Mouse (Mus musculus) hindbrain, embryonic 14.5 days (tissue): ENCODE results near the gene Nsun5. TPM values are rescaled to one million over a fixed set of nuclear protein-coding genes. Genes with fewer than 3 reads are reported as not detected.

Experiments
- ATAC-seq: fragments of 200-750 bp; cut with Nextera tagmentation; 2 replicates; pipeline ENCODE4 v1.8.0; 2017; ENCODE audit warnings: moderate number of reproducible peaks, mild to moderate bottlenecking, moderate TSS enrichment, moderate library complexity; ENCODE audit not compliant: low FRiP score
- DNase-seq: peaks from one replicate; pipeline ENCODE4 v3.0.0-alpha.2; 2015; ENCODE audit warnings: low spot score
- H3K27ac ChIP-seq: fragments of 300-500 bp; sonication (generic); 2 replicates; pipeline ENCODE4 v1.5.1; 2014; ENCODE audit warnings: mild to moderate bottlenecking, moderate library complexity
- H3K27me3 ChIP-seq: fragments of 300-500 bp; sonication (generic); 2 replicates; pipeline ENCODE4 v1.6.1; 2014; ENCODE audit warnings: mild to moderate bottlenecking, low read length, mixed read lengths; ENCODE audit not compliant: control insufficient read depth, insufficient read depth
- H3K36me3 ChIP-seq: fragments of 300-500 bp; sonication (generic); replicated peaks from 2 replicates; pipeline ENCODE4 v1.6.1; 2014; ENCODE audit not compliant: control insufficient read depth, insufficient read depth
- H3K4me1 ChIP-seq: fragments of 300-500 bp; sonication (generic); replicated peaks from 2 replicates; pipeline ENCODE4 v1.6.1; 2014; ENCODE audit warnings: antibody characterized with exemption, low read length, mixed read lengths; ENCODE audit not compliant: control insufficient read depth, insufficient read depth
- H3K4me2 ChIP-seq: fragments of 300-500 bp; sonication (generic); replicated peaks from 2 replicates; pipeline ENCODE4 v1.6.1; 2014; ENCODE audit warnings: mild to moderate bottlenecking, moderate library complexity
- H3K4me3 ChIP-seq: fragments of 300-500 bp; sonication (generic); replicated peaks from 2 replicates; pipeline ENCODE4 v1.5.1; 2014; ENCODE audit warnings: mild to moderate bottlenecking, low read length
- H3K9ac ChIP-seq: fragments of 300-500 bp; sonication (generic); 2 replicates; pipeline ENCODE4 v1.6.1; 2014
- H3K9me3 ChIP-seq: fragments of 300-500 bp; sonication (generic); 2 replicates; pipeline ENCODE4 v1.6.1; 2016; ENCODE audit warnings: low read length; ENCODE audit not compliant: control insufficient read depth
- WGBS: fragments of 180-500 bp; shearing (Covaris S2); extraction: QIAGEN DNeasy Blood & Tissue Kit; methylation state at CpG from one replicate; pipeline ENCODE4 v1.1.7; 2014; 5-methylcytosine and 5-hydroxymethylcytosine counted together
- polyA plus RNA-seq: library from polyadenylated mRNA; unstranded; fragments of >200 nt; fragmentation: Nextera tagmentation; extraction: Ambion mirVana; gene quantifications from 2 replicates; pipeline ENCODE4 v1.2.1, GENCODE M21; 2014

The Nsun5 gene
- polyA plus RNA-seq, 1 experiment from 2014 or later, result 21.1 TPM

GRCm38 (mm10) chr5:135383771-135384170 lies 14.0 kb downstream of the Nsun5 start:
- H3K36me3 ChIP-seq, result peaks cover 97% of the 10 kb centered on the region
- no peak overlapping the region for H3K27ac ChIP-seq
- H3K4me3 ChIP-seq, result no peak overlapping the region
- 89% methylated on average over 10 of the region's 10 CpGs for WGBS
- no peak overlapping the region for H3K4me2 ChIP-seq
- DNase-seq (no peak), ATAC-seq (no peak)
- H3K9me3 ChIP-seq, result no peaks in the 10 kb centered on the region
- no peak overlapping the region for H3K9ac ChIP-seq
- no peaks in the 10 kb centered on the region for H3K4me1 ChIP-seq
- H3K27me3 ChIP-seq, result no peaks in the 10 kb centered on the region

- ATAC-seq, result peak; percentile 89
- H3K36me3 ChIP-seq, result peaks cover 29% of the 10 kb centered on the region
- under 1% methylated on average over 98 of the region's 110 CpGs for WGBS
- peaks cover 10% of the 10 kb centered on the region for H3K4me1 ChIP-seq
- H3K27ac ChIP-seq, result peak within 1 kb of the TSS; percentile 63
- peak within 1 kb of the TSS; percentile 89 for H3K4me3 ChIP-seq
- no peaks in the 10 kb centered on the region for H3K9me3 ChIP-seq
- H3K4me2 ChIP-seq, result peak within 1 kb of the TSS; percentile 71
- no peaks in the 10 kb centered on the region for H3K27me3 ChIP-seq
- peak within 1 kb of the TSS; percentile 95 for H3K9ac ChIP-seq
- peak; percentile 92 for DNase-seq
Measured at GRCm38 (mm10) chr5:135394004-135394823, 24.5 kb downstream of the Nsun5 start, which contains the start of gene Pom121. Gene Pom121, minus strand, starts transcription at chr5:135394546.

- Histone ChIP-seq H3K9ac (no peak overlapping the region), H3K36me3 (peaks cover 14% of the 10 kb centered on the region), H3K27ac (no peak overlapping the region), H3K4me2 (no peak overlapping the region), H3K9me3 (no peaks in the 10 kb centered on the region), H3K27me3 (no peaks in the 10 kb centered on the region), H3K4me3 (no peak overlapping the region), H3K4me1 (peaks cover 10% of the 10 kb centered on the region)
- 60% methylated on average over 5 of the region's 5 CpGs for WGBS
- no peak for ATAC-seq
- peak; percentile 52 for DNase-seq
Measured at GRCm38 (mm10) chr5:135395826-135396225, 26.1 kb downstream of the Nsun5 start.

GRCm38 (mm10) chr5:135399382-135399781 lies 29.6 kb downstream of the Nsun5 start:
- no peak for ATAC-seq
- DNase-seq, result no peak
- Histone ChIP-seq H3K36me3 (no peaks in the 10 kb centered on the region), H3K4me3 (no peak overlapping the region), H3K27ac (no peak overlapping the region), H3K9me3 (no peaks in the 10 kb centered on the region), H3K9ac (no peak overlapping the region), H3K4me2 (no peak overlapping the region), H3K27me3 (no peaks in the 10 kb centered on the region), H3K4me1 (no peaks in the 10 kb centered on the region)
- 76% methylated on average over 6 of the region's 6 CpGs for WGBS

- H3K9me3 ChIP-seq, result no peaks in the 10 kb centered on the region
- H3K36me3 ChIP-seq, result no peaks in the 10 kb centered on the region
- no peak overlapping the region for H3K4me3 ChIP-seq
- ATAC-seq (peak; percentile 57; the same call in 1 of the 2 replicates), DNase-seq (peak; percentile 91)
- no peaks in the 10 kb centered on the region for H3K4me1 ChIP-seq
- H3K27me3 ChIP-seq, result no peaks in the 10 kb centered on the region
- H3K9ac ChIP-seq, result no peak overlapping the region
- no peak overlapping the region for H3K27ac ChIP-seq
- no peak overlapping the region for H3K4me2 ChIP-seq
- 13% methylated on average over 2 of the region's 2 CpGs for WGBS
Measured at GRCm38 (mm10) chr5:135400244-135400643, 30.5 kb downstream of the Nsun5 start.

- Histone ChIP-seq H3K36me3 (peaks cover 4% of the 10 kb centered on the region), H3K27me3 (no peaks in the 10 kb centered on the region), H3K4me2 (peak overlapping the region; percentile 37), H3K9me3 (no peaks in the 10 kb centered on the region), H3K4me1 (no peaks in the 10 kb centered on the region), H3K9ac (no peak overlapping the region), H3K27ac (no peak overlapping the region), H3K4me3 (no peak overlapping the region)
- 31% methylated on average over 20 of the region's 20 CpGs for WGBS
- DNase-seq, result peak; percentile 71
- ATAC-seq, result peak; percentile 83
Measured at GRCm38 (mm10) chr5:135404623-135405022, 34.9 kb downstream of the Nsun5 start.

GRCm38 (mm10) chr5:135405437-135405836 lies 35.7 kb downstream of the Nsun5 start:
- Histone ChIP-seq H3K36me3 (peaks cover 12% of the 10 kb centered on the region), H3K27me3 (no peaks in the 10 kb centered on the region), H3K27ac (no peak overlapping the region), H3K4me3 (no peak overlapping the region), H3K4me2 (no peak overlapping the region), H3K9ac (no peak overlapping the region), H3K4me1 (no peaks in the 10 kb centered on the region), H3K9me3 (no peaks in the 10 kb centered on the region)
- 90% methylated on average over 9 of the region's 9 CpGs for WGBS
- DNase-seq, result no peak
- no peak for ATAC-seq

- 92% methylated on average over 4 of the region's 4 CpGs for WGBS
- Histone ChIP-seq H3K9me3 (no peaks in the 10 kb centered on the region), H3K27me3 (no peaks in the 10 kb centered on the region), H3K27ac (no peak overlapping the region), H3K4me1 (no peaks in the 10 kb centered on the region), H3K9ac (no peak overlapping the region), H3K4me2 (no peak overlapping the region), H3K36me3 (peaks cover 33% of the 10 kb centered on the region), H3K4me3 (no peak overlapping the region)
- DNase-seq (no peak), ATAC-seq (no peak)
Measured at GRCm38 (mm10) chr5:135408114-135408513, 38.4 kb downstream of the Nsun5 start.

GRCm38 (mm10) chr5:135410266-135410665 lies 40.5 kb downstream of the Nsun5 start:
- Histone ChIP-seq H3K4me1 (no peaks in the 10 kb centered on the region), H3K4me2 (no peak overlapping the region), H3K9me3 (no peaks in the 10 kb centered on the region), H3K36me3 (peaks cover 52% of the 10 kb centered on the region), H3K27me3 (no peaks in the 10 kb centered on the region), H3K4me3 (no peak overlapping the region), H3K9ac (no peak overlapping the region), H3K27ac (no peak overlapping the region)
- 87% methylated on average over 9 of the region's 9 CpGs for WGBS
- no peak for ATAC-seq
- no peak for DNase-seq
